In genomic region chr11:76571613-76571929, GRCm38 (mm10) we compare ENCODE assay signal across 8 mouse cellular contexts. TPM values are rescaled to one million over a fixed set of nuclear protein-coding genes. Genes with fewer than 3 reads are reported as not detected.
DNase-seq lines count a peak whose midpoint lies in the region; ATAC-seq and TF ChIP-seq lines count a peak whose summit lies in the region.

No protein-coding gene starts in this region.

- peak; percentile 35 for ATAC-seq in embryonic facial prominence, embryonic 13.5 days (ENCODE audit: insufficient number of reproducible peaks, insufficient read depth, low FRiP score, low TSS enrichment, low read depth)
- peak; percentile 76; the same call in 1 of the 2 replicates for ATAC-seq in hindbrain, postnatal 0 days
- peak; percentile 18; the same call in 1 of the 2 replicates for ATAC-seq in midbrain, embryonic 16.5 days
- no peak for ATAC-seq in erythroblast, adult 5-6 weeks (replicated peaks; ENCODE audit: low FRiP score, poor library complexity, severe bottlenecking)

- H3K4me1 ChIP-seq in embryonic facial prominence, embryonic 13.5 days = peaks cover 58% of the 10 kb centered on the region
- peaks cover 23% of the 10 kb centered on the region for H3K4me1 ChIP-seq in hindbrain, postnatal 0 days (ENCODE audit: insufficient read depth, low read length)
- peaks cover 23% of the 10 kb centered on the region for H3K4me1 ChIP-seq in midbrain, embryonic 16.5 days (ENCODE audit: control insufficient read depth, insufficient read depth, low read length)

- H3K27ac ChIP-seq in layer of hippocampus, adult 2 months = peak overlapping the region; percentile 99
- H3K27ac ChIP-seq in embryonic facial prominence, embryonic 13.5 days = peak overlapping the region; percentile 64; the same call in 1 of the 2 replicates
- H3K27ac ChIP-seq in hindbrain, postnatal 0 days = peak overlapping the region; percentile 84
- peak overlapping the region; percentile 75 for H3K27ac ChIP-seq in midbrain, embryonic 16.5 days (ENCODE audit: low read length)

- peaks cover 7% of the 10 kb centered on the region; the same call in 1 of the 2 replicates for H3K27me3 ChIP-seq in embryonic facial prominence, embryonic 13.5 days
- no peaks in the 10 kb centered on the region for H3K27me3 ChIP-seq in hindbrain, postnatal 0 days (ENCODE audit: insufficient read depth, low read length)
- no peaks in the 10 kb centered on the region for H3K27me3 ChIP-seq in midbrain, embryonic 16.5 days (ENCODE audit: control insufficient read depth, insufficient read depth, low read depth, low read length)

- no peaks in the 10 kb centered on the region for H3K36me3 ChIP-seq in embryonic facial prominence, embryonic 13.5 days
- no peaks in the 10 kb centered on the region for H3K36me3 ChIP-seq in hindbrain, postnatal 0 days (ENCODE audit: insufficient read depth, low read length)
- H3K36me3 ChIP-seq in midbrain, embryonic 16.5 days (ENCODE audit: control insufficient read depth, insufficient read depth, low read length) = no peaks in the 10 kb centered on the region

- TF ChIP-seq CTCF in layer of hippocampus, adult 2 months (conservative IDR thresholded peaks at IDR 0.05) = no peak
- no peak; the same call in 1 of the 2 replicates for TF ChIP-seq CTCF in hindbrain, postnatal 0 days (IDR thresholded peaks at IDR 0.05; ENCODE audit: low read depth)

- H3K9me3 ChIP-seq in embryonic facial prominence, embryonic 13.5 days = no peaks in the 10 kb centered on the region
- no peaks in the 10 kb centered on the region for H3K9me3 ChIP-seq in hindbrain, postnatal 0 days (ENCODE audit: low read length)
- no peaks in the 10 kb centered on the region for H3K9me3 ChIP-seq in midbrain, embryonic 16.5 days (replicated peaks; ENCODE audit: control insufficient read depth, low read length, poor library complexity, severe bottlenecking)

- H3K4me2 ChIP-seq in embryonic facial prominence, embryonic 13.5 days = peak overlapping the region; percentile 98
- peak overlapping the region; percentile 94 for H3K4me2 ChIP-seq in hindbrain, postnatal 0 days (ENCODE audit: low read depth, low read length)
- H3K4me2 ChIP-seq in midbrain, embryonic 16.5 days (ENCODE audit: low read length) = peak overlapping the region; percentile 84

- H3K9ac ChIP-seq in embryonic facial prominence, embryonic 13.5 days = peak overlapping the region; percentile 79
- H3K9ac ChIP-seq in hindbrain, postnatal 0 days (replicated peaks; ENCODE audit: low read length) = peak overlapping the region; percentile 64
- H3K9ac ChIP-seq in midbrain, embryonic 16.5 days (ENCODE audit: low read depth, low read length) = peak overlapping the region; percentile 88

- no peak for DNase-seq in layer of hippocampus, adult 2 months (ENCODE audit: low spot score in 2 of 2)
- DNase-seq in layer of hippocampus, adult 8-10 months (ENCODE audit: low spot score in 2 of 2) = no peak
- no peak for DNase-seq in hindbrain, postnatal 0 days (ENCODE audit: low spot score)
- no peak for DNase-seq in ovary, postnatal 14 days (ENCODE audit: low spot score)
- DNase-seq in spleen, adult 12 weeks (ENCODE audit: low spot score) = no peak

- 4% methylated on average over 9 of the region's 9 CpGs for WGBS in embryonic facial prominence, embryonic 13.5 days
- WGBS in hindbrain, postnatal 0 days = 3% methylated on average over 9 of the region's 9 CpGs
- WGBS in midbrain, embryonic 16.5 days = 3% methylated on average over 9 of the region's 9 CpGs

- peak overlapping the region; percentile 89 for H3K4me3 ChIP-seq in layer of hippocampus, adult 2 months
- H3K4me3 ChIP-seq in embryonic facial prominence, embryonic 13.5 days = peak overlapping the region; percentile 71
- H3K4me3 ChIP-seq in hindbrain, postnatal 0 days (ENCODE audit: low read length) = peak overlapping the region; percentile 71
- peak overlapping the region; percentile 80 for H3K4me3 ChIP-seq in midbrain, embryonic 16.5 days (ENCODE audit: low read depth, low read length)

RNA-seq across cellular contexts. Expression of gene Abr, which starts 50.5 kb away (rescaled TPM):
- 100 to 1,000 TPM; 528 to 537 TPM for total RNA-seq in layer of hippocampus, adult 2 months (2021)
- total RNA-seq in layer of hippocampus, adult 8-10 months (2022) = 100 to 1,000 TPM; 464 to 480 (median 470) TPM
- 35.5 and 39.1 TPM in 2 replicates for polyA plus RNA-seq in embryonic facial prominence, embryonic 13.5 days (2015; fragmentation: Nextera tagmentation; extraction: Ambion mirVana)
- 210 and 211 TPM in 2 replicates for total RNA-seq in hindbrain, postnatal 0 days (2014; rRNA removed)
- 77.0 and 87.5 TPM in 2 replicates for polyA plus RNA-seq in hindbrain, postnatal 0 days (2015; fragmentation: Nextera tagmentation; extraction: Ambion mirVana)
- 110 and 116 TPM in 2 replicates for polyA plus RNA-seq in midbrain, embryonic 16.5 days (2015; fragmentation: Nextera tagmentation; extraction: Ambion mirVana)
- total RNA-seq in erythroblast, adult 5-6 weeks (2015; ENCODE audit: low replicate concordance) = 7.5 and 7.9 TPM in 2 replicates
- 14.9 and 15.8 TPM in 2 replicates for total RNA-seq in erythroblast, adult 5-6 weeks (2017; ENCODE audit: low replicate concordance)

Comparison
In these comparisons a context has a peak if more than half of its experiments do, and no peak if none do; other contexts are left out.
1. RNA of gene Abr, which starts 50.5 kb away (total RNA-seq): 528 to 537 TPM in layer of hippocampus, adult 2 months, 464 to 480 TPM in layer of hippocampus, adult 8-10 months and 210 to 211 TPM in hindbrain, postnatal 0 days; 7.5 to 15.8 TPM in erythroblast, adult 5-6 weeks; every median in the first group is over 10 times any median in the second.
2. Peak in every context shown above with its lines, with median percentiles within 50 percentile points of each other: H3K27ac ChIP-seq, H3K4me3 ChIP-seq, H3K4me2 ChIP-seq and H3K9ac ChIP-seq.